Mouse (Mus musculus): Measurements from ENCODE around the gene Psmb9. TPM values are rescaled to one million over a fixed set of nuclear protein-coding genes. Genes with fewer than 3 reads are reported as not detected.

Psmb9 gene
- polyA plus RNA-seq (2012; rRNA removed; ENCODE audit: low replicate concordance) = 69.5 and 80.5 TPM in 2 replicates

DNA sequence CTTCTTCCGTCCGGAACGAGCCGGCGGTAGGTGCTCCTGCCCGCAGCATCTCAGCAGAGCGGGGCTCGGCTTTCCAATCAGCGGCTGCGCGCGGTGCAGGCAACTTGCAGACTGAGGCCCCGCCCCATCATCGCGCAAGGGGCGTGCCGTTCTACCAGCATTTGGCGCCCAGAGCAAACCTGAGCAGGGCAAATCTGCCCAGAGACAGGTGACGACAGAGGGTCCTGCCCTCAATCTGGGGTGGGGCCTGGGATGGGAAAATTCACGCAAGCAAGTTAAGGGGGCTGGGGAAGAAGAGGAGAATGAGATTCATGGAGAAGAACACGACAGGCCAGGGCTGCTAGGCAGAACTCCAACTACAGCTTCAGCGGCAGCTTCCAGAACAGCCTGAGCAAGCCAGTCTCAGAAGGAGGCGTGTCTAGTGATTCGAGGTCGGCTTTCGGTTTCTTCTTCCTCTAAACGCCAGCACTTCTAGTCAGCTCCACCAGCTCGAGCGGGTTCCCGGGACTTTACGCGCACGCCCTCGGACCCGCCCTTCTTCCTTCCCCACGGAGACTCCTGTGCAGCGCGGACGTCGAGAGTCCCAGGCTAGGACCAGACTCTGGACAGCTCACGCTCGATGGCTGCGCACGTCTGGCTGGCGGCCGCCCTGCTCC lies at the start of gene Psmb9, which contains the start of gene Tap1:
Psmb9 (minus strand) TSS at position 504 of the 656 bp plus-strand sequence.
Tap1 (plus strand) TSS at position 293 of the 656 bp plus-strand sequence.

DNA sequence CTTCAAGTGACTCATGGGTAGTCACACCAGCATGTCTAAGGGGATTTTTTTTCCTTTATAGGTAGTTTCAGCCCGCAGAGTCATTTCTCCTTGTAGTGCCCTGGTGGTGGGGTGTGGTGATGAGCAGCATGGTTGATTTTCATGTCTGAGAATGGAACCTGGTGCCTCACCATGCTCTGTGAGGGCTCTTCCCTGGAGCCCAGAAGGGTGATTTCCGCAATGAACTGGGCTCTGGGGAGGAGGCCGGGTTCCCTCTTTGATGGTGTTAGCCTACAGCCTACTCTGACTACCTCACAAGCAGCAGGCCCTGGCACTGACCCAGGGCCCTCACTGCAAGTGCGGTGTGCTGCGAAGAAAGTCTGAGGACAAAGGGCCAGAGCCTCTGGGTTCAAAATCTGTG lies 15.9 kb upstream of the Psmb9 start, which contains the start of gene Tap2:
Tap2 (plus strand) TSS at position 84 of the 400 bp plus-strand sequence.

DNA sequence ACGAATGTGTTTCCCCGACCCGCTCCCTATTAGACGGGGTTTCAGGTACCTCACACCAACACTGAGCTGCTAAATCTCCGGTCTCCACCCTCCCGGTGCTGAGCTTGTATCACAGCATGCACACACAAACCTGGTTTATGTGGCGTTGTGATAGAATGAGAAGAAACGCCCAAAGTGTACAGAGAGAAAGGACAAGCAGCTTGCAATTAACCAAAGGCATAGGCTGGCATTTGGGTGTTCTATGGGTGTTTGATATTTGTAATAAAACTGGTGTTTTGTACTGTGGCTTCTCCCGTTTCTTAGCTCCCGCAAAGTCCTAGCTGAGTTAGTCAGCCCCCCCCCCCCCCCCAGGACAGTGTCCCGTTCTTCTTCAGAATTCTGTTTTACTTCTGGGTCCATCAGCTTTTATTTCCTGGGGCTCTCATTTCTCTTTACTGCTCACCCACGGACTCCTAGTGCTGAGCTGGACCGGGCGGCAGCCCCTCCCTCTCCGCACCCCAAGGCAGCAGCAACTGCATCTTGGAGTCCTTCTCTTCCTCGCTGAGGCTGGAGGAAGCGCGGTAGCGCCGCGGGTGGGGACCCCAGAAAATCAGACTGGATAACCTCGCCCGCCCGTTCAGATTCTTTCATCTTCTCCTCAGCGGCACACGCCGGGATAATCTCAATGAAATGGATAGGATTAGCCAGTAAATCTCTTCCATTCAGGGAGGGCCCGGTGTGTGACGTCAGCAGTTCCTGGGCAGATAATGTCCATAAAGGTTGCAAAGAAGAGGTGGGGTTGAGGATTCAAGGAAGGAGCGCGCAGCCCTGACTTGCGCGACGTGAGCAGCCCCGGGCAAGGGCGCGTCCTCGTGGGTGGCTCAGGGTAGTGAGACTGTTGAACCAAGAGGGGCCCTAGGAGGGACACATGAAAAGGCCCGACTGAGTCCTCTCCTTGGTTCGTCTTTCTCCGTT lies 9.7 kb upstream of the Psmb9 start, which contains the start of gene Psmb8:
Psmb8 (plus strand) TSS at position 781 of the 954 bp plus-strand sequence.

DNA sequence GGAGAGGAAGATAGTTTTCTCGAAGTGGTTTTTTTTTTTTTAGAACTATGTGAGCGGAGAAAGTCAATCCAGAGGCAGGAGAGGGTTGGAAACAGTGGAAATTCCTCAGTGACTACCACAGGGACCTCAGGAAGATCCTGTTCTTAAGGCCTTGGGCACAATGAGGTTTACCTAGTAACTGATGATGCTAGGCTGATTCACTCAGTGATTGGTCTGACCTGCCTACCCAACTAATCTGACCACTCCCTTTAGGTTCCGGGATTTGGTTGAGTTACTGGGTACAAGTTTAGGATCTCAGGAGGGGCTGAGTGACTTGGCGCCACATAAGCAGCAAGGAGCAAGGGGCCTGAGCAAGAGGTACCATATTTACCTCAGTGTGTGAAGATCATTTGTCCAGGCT lies 34.6 kb downstream of the Psmb9 start, which contains the start of gene H2-DMb1:
H2-DMb1 (plus strand) TSS at position 150 of the 400 bp plus-strand sequence.

DNA sequence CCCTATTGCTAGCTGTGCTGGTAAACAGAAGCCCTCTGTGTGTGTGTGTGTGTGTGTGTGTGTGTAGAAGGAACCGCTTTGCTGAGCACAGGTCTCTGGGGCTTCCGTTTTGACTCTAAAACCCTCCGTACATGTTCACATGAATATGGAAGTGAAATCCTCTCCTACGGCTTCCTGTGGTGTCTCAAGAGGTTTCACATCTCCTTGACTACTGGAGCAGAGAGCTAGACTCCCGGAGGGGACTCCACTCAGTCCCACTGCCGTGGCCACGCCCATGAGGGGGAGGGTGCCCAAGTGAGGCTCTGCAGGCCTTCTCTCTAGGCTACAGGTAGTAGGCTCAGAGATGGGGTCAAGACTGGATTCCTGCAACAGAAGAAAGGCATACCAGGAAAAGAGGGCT lies 44.5 kb downstream of the Psmb9 start, which contains the start of gene H2-DMb2:
H2-DMb2 (plus strand) TSS at position 275 of the 400 bp plus-strand sequence.

Other genes with a start within 250 kb of the Psmb9 start
- 29.4 and 29.5 TPM in 2 replicates for gene Pfdn6, start 247.4 kb downstream of the Psmb9 start, polyA plus RNA-seq (2012; rRNA removed; ENCODE audit: low replicate concordance)
- 15.8 and 36.0 TPM in 2 replicates for gene Wdr46, start 247.1 kb downstream of the Psmb9 start, polyA plus RNA-seq (2012; rRNA removed; ENCODE audit: low replicate concordance)
- gene B3galt4, start 236.3 kb downstream of the Psmb9 start, polyA plus RNA-seq (2012; rRNA removed; ENCODE audit: low replicate concordance) = 6.6 and 9.0 TPM in 2 replicates
- 65.8 and 76.5 TPM in 2 replicates for gene Vps52, start 232.0 kb downstream of the Psmb9 start, polyA plus RNA-seq (2012; rRNA removed; ENCODE audit: low replicate concordance)
- 464 and 878 TPM in 2 replicates for gene Rps18, start 231.8 kb downstream of the Psmb9 start, polyA plus RNA-seq (2012; rRNA removed; ENCODE audit: low replicate concordance)
- gene H2-K1, start 187.4 kb downstream of the Psmb9 start, polyA plus RNA-seq (2012; rRNA removed; ENCODE audit: low replicate concordance) = 3,046 and 5,899 TPM in 2 replicates
- 31.6 and 54.8 TPM in 2 replicates for gene Ring1, start 163.1 kb downstream of the Psmb9 start, polyA plus RNA-seq (2012; rRNA removed; ENCODE audit: low replicate concordance)
- gene H2-Ke6, start 159.7 kb downstream of the Psmb9 start, polyA plus RNA-seq (2012; rRNA removed; ENCODE audit: low replicate concordance) = 86.6 and 99.6 TPM in 2 replicates
- gene Slc39a7, start 156.1 kb downstream of the Psmb9 start, polyA plus RNA-seq (2012; rRNA removed; ENCODE audit: low replicate concordance) = 134 and 217 TPM in 2 replicates
- gene Rxrb, start 156.0 kb downstream of the Psmb9 start, polyA plus RNA-seq (2012; rRNA removed; ENCODE audit: low replicate concordance) = 48.9 and 66.9 TPM in 2 replicates
- 0.62 and 1.1 TPM in 2 replicates for gene Col11a2, start 148.3 kb downstream of the Psmb9 start, polyA plus RNA-seq (2012; rRNA removed; ENCODE audit: low replicate concordance)
- gene H2-Oa, start 95.4 kb downstream of the Psmb9 start, polyA plus RNA-seq (2012; rRNA removed; ENCODE audit: low replicate concordance) = 1.5 and 8.0 TPM in 2 replicates
- 57.9 and 70.0 TPM in 2 replicates for gene H2-DMa, start 68.2 kb downstream of the Psmb9 start, polyA plus RNA-seq (2012; rRNA removed; ENCODE audit: low replicate concordance)
- gene Brd2, start 65.1 kb downstream of the Psmb9 start, polyA plus RNA-seq (2012; rRNA removed; ENCODE audit: low replicate concordance) = 90.8 and 138 TPM in 2 replicates
- gene H2-DMb2, start 44.5 kb downstream of the Psmb9 start, polyA plus RNA-seq (2012; rRNA removed; ENCODE audit: low replicate concordance) = 4.7 and 9.3 TPM in 2 replicates
- gene H2-DMb1, start 34.7 kb downstream of the Psmb9 start, polyA plus RNA-seq (2012; rRNA removed; ENCODE audit: low replicate concordance) = 81.8 and 86.9 TPM in 2 replicates
- 50.0 and 54.7 TPM in 2 replicates for gene Tap1, start 211 bp downstream of the Psmb9 start, polyA plus RNA-seq (2012; rRNA removed; ENCODE audit: low replicate concordance)
- 118 and 150 TPM in 2 replicates for gene Psmb8, start 10.0 kb upstream of the Psmb9 start, polyA plus RNA-seq (2012; rRNA removed; ENCODE audit: low replicate concordance)
- gene Tap2, start 15.8 kb upstream of the Psmb9 start, polyA plus RNA-seq (2012; rRNA removed; ENCODE audit: low replicate concordance) = 59.2 and 66.5 TPM in 2 replicates
- 4.2 and 6.1 TPM in 2 replicates for gene H2-Ob, start 51.1 kb upstream of the Psmb9 start, polyA plus RNA-seq (2012; rRNA removed; ENCODE audit: low replicate concordance)
- gene H2-Ab1, start 69.9 kb upstream of the Psmb9 start, polyA plus RNA-seq (2012; rRNA removed; ENCODE audit: low replicate concordance) = 701 and 1,325 TPM in 2 replicates
- 503 and 676 TPM in 2 replicates for gene H2-Aa, start 100.1 kb upstream of the Psmb9 start, polyA plus RNA-seq (2012; rRNA removed; ENCODE audit: low replicate concordance)
- 257 and 334 TPM in 2 replicates for gene H2-Eb1, start 118.1 kb upstream of the Psmb9 start, polyA plus RNA-seq (2012; rRNA removed; ENCODE audit: low replicate concordance)
- 0.09 and 0.17 TPM in 2 replicates for gene H2-Eb2, start 137.9 kb upstream of the Psmb9 start, polyA plus RNA-seq (2012; rRNA removed; ENCODE audit: low replicate concordance)
- 1.3 TPM in 2 replicates for gene Btnl2, start 167.1 kb upstream of the Psmb9 start, polyA plus RNA-seq (2012; rRNA removed; ENCODE audit: low replicate concordance)
- not detected in 2 replicates for gene Btnl1, start 189.4 kb upstream of the Psmb9 start, polyA plus RNA-seq (2012; rRNA removed; ENCODE audit: low replicate concordance)
- gene BC051142, start 211.1 kb upstream of the Psmb9 start, polyA plus RNA-seq (2012; rRNA removed; ENCODE audit: low replicate concordance) = 0.94 and 1.8 TPM in 2 replicates

Data from subcutaneous adipose tissue, adult 2 months (tissue).